Mouse (Mus musculus) liver, embryonic 14.5 days (tissue): ENCODE data around the gene Ctss.

ENCODE experiments used
- CTCF ChIP-seq: IDR thresholded peaks from 2 replicates; pipeline ENCODE4 v1.5.1; 2016; ENCODE audit warnings: antibody characterized with exemption, low read depth, control low read depth
- EP300 ChIP-seq: IDR thresholded peaks from 2 replicates; pipeline ENCODE4 v1.6.1; 2016; ENCODE audit warnings: antibody characterized with exemption, low read depth

- TF ChIP-seq CTCF (no peak), EP300 (no peak)
Observed at GRCm38 (mm10) chr3:95488679-95489078, 37.9 kb upstream of the Ctss start.
